Mouse (Mus musculus): ENCODE measurements around the gene Epb41.

DNA sequence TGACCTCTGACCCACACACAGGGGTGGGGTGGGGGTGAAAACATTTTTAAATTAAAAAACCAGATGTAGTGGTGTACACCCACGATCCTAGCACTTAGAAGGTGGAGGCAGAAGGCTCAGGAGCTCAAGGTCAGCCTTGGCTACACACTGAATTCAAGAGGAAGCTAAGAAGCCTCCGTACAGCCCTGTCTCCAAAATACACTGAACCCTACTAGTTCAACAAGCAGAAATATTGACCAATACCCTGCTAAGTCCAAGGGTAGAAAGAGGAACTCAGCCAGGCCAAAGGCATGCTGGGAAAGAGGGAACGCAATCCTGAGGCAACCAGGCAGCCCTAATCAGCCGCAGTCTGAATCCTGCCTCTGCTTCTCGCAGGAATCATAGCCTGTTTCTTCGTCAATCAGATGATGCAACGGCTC, 3.2 kb upstream of the Epb41 start:
- TF ChIP-seq POLR2A (IDR thresholded peaks at IDR 0.05; ENCODE audit: low read depth, low read length): no peak
- no peak for TF ChIP-seq CTCF (IDR thresholded peaks at IDR 0.05; ENCODE audit: extremely low read depth, insufficient read depth, insufficient read length, insufficient replicate concordance)
